Mouse (Mus musculus) thymus, postnatal 10 days (tissue): ENCODE results near the gene Cd24a.

Source experiments
- DNase-seq, 2 experiments: peaks; one replicate each; pipeline ENCODE4 v3.0.0; 2021; ENCODE audit warnings: low spot score in 2 of 2

Cd24a gene

GRCm38 (mm10) chr10:43629216-43629615, 51.1 kb downstream of the Cd24a start:
- no peak for DNase-seq

DNA sequence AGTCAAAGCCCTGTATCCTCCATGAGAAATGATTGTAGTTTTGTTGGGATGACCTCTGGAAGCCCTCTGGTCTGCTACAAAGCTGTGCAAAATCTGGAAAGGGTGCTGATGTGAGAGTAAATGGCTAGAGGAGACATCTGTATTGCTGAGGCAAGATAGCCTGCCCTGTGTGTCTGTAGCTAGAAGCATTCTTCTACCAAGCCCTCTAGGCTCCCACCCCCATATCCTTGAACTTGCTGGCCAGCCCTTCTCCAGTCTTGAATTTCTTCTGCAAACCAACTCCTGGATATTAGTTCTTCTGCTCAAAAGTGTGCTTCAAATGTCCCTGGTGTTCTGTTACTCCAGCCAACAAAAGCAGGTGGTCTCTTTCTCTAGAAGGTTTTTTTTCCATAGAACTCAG, 51.8 kb downstream of the Cd24a start:
- DNase-seq, result no peak

- DNase-seq, result no peak
Observed at GRCm38 (mm10) chr10:43630634-43631033, 52.5 kb downstream of the Cd24a start.

- DNase-seq, result no peak
Observed at GRCm38 (mm10) chr10:43631049-43631448, 53.0 kb downstream of the Cd24a start.

DNA sequence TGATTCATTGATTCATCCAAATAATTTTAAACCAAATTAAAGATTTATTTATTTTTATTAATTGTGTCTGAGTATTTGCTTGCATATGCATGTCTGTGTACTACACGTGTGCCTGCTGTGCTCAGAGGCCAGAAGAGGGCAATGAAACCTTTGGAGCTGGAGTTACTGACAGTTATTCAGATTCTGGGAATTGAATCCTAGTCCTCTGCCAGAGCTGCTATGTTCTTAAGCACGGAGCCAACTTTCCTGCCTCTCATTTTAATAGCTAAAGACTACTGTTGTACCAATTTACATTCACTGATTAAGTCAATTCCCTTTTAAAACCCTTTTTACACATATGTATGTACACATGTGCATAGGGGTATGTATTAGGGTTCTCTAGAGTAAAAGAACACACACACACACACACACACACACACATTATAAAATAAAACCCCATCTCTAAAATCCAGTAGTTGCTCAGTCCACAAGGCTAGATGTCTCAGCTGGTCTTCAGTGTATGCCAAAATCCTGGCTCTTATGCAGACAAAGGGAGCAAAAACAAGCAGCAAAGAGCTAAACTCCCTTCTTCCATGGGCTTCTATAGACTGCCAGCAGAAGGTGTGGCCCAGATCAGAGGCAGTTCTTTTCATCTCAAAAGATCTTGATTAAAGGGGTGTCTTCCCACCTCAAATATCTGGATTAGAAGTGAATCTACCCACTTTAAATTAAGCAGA, 53.7 kb downstream of the Cd24a start:
- DNase-seq, result no peak

GRCm38 (mm10) chr10:43633117-43633516, 55.0 kb downstream of the Cd24a start:
- DNase-seq, result no peak
